Mouse (Mus musculus): ENCODE data around the gene Krt20.

Gene Krt20

DNA sequence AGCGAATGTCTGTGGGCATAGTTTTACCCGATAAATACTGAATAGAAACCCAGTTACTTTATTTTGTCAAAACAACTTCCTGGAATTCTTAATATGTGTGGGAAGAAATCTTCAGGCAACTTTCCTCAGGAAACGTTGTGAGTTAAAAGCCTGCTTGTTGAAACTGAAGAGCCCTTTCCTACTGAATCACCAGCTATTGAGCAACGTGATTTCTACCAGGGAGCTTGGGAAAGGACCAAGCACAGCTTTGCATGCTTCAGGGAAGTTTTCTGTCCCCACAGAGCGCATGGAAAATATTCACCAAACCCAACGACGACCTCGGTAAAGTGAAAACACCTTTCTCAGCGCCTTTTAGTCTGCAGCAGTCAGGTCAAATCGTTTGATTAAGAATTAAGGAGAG, 31.8 kb downstream of the Krt20 start:
- no peak for DNase-seq (ENCODE audit: low spot score)

- no peak for DNase-seq (ENCODE audit: low spot score)
Measured at GRCm38 (mm10) chr11:99399956-99400549, 37.9 kb downstream of the Krt20 start.

DNA sequence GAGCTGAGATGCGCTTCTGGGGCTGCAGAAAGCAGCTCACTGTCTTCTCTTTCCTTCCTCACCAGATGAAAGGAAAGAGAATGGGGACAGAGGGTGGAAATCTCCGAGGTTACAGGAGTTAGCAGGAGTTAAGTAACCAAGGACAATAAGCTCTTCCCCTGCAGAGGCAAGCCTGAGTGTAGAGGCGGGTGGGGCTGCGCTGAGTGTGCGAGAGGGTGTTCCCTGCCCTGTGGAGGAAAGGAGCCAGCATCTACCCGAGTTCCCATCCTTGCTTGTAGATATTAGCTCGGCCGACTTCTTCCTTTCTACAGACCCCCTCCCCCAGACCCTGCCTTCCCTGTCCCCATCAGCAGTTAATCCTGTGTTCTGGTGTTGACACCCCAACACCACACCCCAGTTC, 39.1 kb downstream of the Krt20 start:
- DNase-seq (ENCODE audit: low spot score): no peak

- no peak for DNase-seq (ENCODE audit: low spot score)
Measured at GRCm38 (mm10) chr11:99398084-99398483, 39.9 kb downstream of the Krt20 start.

DNA sequence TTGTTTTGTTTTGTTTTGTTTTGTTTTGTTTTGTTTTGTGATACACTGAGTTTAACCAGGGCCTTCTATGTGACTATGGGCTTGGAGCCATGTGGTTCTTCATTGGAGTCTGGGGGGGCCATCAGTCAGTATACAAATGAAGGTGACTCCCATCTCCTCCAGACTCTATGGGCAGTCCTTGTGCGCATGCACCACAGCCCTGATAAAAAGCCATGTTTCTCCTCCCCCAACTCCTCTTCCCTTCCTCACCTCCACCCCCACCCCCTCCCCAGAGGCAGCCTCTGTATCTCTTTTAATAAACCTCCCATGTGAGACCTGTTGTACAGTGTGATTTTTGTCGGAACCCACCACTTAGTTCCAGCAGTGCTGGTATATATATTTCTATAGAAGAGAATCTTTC, 41.3 kb downstream of the Krt20 start:
- DNase-seq (ENCODE audit: low spot score): no peak

- no peak for DNase-seq (ENCODE audit: low spot score)
Measured at GRCm38 (mm10) chr11:99396034-99396433, 41.9 kb downstream of the Krt20 start.

- peak; percentile 17 for DNase-seq (ENCODE audit: low spot score)
Measured at GRCm38 (mm10) chr11:99392492-99392891, 45.5 kb downstream of the Krt20 start.

DNA sequence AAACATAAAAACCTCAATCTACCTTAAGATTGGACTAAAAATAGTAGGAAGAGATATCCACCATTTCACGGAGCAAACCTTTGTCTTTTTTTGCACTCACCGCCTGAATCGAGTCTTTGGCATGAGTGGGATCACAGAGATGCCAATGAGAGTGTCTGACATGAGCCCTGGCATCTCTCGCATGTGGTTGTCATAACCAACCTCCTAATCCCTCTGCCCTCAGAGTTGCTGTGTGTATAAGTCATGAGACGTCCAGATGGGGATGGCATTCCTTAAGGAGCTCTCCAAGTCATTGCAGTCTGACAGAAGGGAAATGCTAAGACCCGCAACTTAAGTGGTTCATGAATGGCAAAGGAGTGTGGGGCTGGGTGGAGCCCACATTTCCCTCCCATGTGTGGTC, 46.6 kb downstream of the Krt20 start:
- no peak for DNase-seq (ENCODE audit: low spot score)

DNA sequence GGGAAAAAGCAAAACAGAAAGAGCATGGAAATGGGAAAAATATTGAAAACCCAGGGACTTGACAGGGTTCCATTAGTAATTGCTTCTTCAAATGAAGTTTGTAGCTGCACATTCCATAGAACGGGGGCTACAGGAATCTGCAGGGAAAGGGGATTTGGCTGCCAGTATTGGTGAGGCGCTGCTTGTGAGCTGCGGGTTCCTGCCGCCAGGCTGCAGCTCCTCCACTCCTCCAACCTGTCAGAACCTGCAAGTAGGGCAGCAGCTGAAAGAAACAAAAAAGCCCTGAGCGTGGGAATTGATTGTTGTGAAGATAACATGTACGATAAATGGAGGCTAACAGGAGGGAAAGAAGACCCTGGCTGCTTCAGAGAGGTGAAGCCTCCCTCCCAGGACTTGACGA, 47.1 kb downstream of the Krt20 start:
- no peak for DNase-seq (ENCODE audit: low spot score)

DNA sequence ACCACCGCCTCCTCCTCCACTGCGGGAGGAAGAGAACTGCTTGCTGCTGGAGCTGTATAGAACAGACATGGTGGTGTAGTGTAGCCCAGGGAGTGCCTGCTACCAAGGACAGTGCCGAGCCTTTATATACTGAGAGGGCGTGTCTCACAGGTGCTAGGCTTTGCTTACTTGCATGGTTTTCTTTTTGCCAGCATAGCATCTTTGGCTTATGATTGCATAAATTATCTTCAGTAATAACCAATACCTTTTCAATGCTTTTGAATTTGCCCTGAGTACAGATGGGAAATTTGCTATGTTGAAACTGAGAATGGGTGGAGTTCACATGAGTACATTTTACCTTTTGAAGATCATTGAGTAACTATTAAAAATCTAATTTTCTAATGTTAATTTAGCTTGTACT, 48.7 kb downstream of the Krt20 start, which contains the start of gene Krt10:
Gene Krt10 (minus strand): TSS at position 101 of the 400 bp plus-strand sequence.
- no peak for DNase-seq (ENCODE audit: low spot score)

- no peak for DNase-seq (ENCODE audit: low spot score)
Measured at GRCm38 (mm10) chr11:99388661-99389060, 49.3 kb downstream of the Krt20 start.

DNA sequence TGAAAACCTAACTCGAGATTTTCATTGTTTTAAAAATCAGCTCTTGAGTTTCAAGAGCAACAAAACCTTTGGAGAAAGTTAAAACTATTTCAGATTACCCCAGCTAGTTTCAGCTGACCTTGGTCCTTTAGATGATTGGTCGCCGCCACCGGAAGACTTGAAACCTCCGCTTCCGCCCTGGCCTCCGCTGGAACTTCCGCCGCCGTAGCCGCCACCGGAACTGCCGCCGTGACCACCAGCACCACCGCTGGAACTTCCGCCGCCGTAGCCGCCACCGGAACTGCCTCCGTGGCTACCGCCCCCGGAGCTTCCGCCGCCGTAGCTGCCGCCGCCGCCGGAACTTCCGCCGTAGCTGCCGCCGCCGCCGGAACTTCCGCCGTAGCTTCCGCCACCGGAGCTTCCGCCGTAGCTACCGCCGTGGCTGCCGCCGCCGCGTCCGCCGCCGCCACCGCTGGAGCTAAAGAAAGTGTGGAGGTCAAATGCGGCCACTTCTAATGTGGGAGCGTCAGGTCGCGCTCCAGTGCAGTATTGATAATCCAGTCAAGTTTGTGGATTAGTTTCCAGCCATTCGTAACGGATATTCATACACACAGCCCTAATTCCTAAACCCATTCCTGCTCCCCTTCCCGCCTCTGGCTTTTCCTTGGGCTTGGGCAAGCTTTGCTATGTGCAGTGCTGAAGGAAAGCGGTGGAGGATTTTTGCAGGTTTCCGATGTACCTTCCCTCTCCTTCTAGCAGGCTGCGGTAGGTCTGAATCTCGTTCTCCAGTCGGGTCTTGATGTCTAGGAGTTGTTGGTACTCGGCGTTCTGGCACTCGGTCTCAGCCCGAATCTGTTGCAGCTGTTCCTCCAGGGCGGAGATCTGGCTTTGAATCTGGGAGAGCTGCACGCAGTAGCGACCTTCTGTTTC, 51.9 kb downstream of the Krt20 start:
- DNase-seq (ENCODE audit: low spot score): peak; percentile 87

DNA sequence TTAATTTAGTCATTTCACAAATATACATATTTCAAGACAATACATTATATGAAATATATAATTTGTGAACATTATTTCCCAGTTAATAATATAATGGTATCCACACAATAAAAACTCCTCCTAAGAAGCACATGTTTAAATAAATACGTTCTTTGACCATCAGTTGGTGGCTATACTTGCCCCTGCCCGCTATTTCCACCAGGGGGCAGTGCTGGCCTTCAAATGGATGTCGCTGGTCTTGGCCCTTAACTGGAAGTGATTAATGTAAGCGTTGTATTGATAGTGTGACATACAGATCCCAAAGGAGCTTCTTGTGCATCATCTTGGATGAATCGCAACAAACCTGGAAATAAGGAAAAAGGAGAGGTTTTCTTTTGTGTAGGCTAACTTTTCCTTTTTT, 58.4 kb downstream of the Krt20 start:
- peak; percentile 76 for DNase-seq (ENCODE audit: low spot score)

Measured in layer of hippocampus, adult 11-12 months (tissue).